In genomic region chr7:116308632-116308991, GRCm38 (mm10) we compare ENCODE assay signal across 8 mouse cellular contexts. TPM values are rescaled to one million over a fixed set of nuclear protein-coding genes. Genes with fewer than 3 reads are reported as not detected.
A peak's percentile ranks its signal among the peaks of the same experiment; 100 is the strongest.
DNase-seq lines count a peak whose midpoint lies in the region; ATAC-seq and TF ChIP-seq lines count a peak whose summit lies in the region.

No protein-coding gene starts in this region.

- peaks cover 51% of the 10 kb centered on the region for H3K4me1 ChIP-seq in hindbrain, embryonic 10.5 days (replicated peaks)
- H3K4me1 ChIP-seq in limb, embryonic 14.5 days (ENCODE audit: control insufficient read depth, insufficient read depth, low read length) = peaks cover 5% of the 10 kb centered on the region; the same call in 1 of the 2 replicates
- peaks cover 14% of the 10 kb centered on the region for H3K4me1 ChIP-seq in olfactory bulb, adult 2 months (ENCODE audit: control insufficient read depth, insufficient read depth, low read length)

- peak overlapping the region; percentile 88 for H3K4me3 ChIP-seq in hindbrain, embryonic 10.5 days
- H3K4me3 ChIP-seq in limb, embryonic 14.5 days (replicated peaks; ENCODE audit: low read length) = peak overlapping the region; percentile 69
- peak overlapping the region; percentile 53 for H3K4me3 ChIP-seq in olfactory bulb, adult 2 months (ENCODE audit: insufficient read depth, low read depth, low read length)

- H3K36me3 ChIP-seq in hindbrain, embryonic 10.5 days = no peaks in the 10 kb centered on the region
- no peaks in the 10 kb centered on the region for H3K36me3 ChIP-seq in limb, embryonic 14.5 days (ENCODE audit: control insufficient read depth, insufficient read depth, low read length)

- H3K9ac ChIP-seq in limb, embryonic 14.5 days (ENCODE audit: low read depth, low read length, severe bottlenecking) = no peak overlapping the region

- ATAC-seq in limb, embryonic 14.5 days (ENCODE audit: low FRiP score, low read depth) = no peak

- no peak for TF ChIP-seq POLR2A in limb, embryonic 14.5 days (IDR thresholded peaks at IDR 0.05; ENCODE audit: borderline replicate concordance, extremely low read depth, insufficient read depth, insufficient read length)
- TF ChIP-seq POLR2A in olfactory bulb, adult 2 months (IDR thresholded peaks at IDR 0.05; ENCODE audit: insufficient read depth, low read depth, low read length) = no peak

- no peak for TF ChIP-seq CTCF in olfactory bulb, adult 2 months (IDR thresholded peaks at IDR 0.05; ENCODE audit: insufficient read depth, low read depth, low read length)

- 4% methylated on average over 16 of the region's 16 CpGs for WGBS in hindbrain, embryonic 10.5 days
- 4% methylated on average over 14 of the region's 16 CpGs for WGBS in limb, embryonic 14.5 days
- 12% methylated on average over 16 of the region's 16 CpGs for WGBS in olfactory bulb, adult 2 months

- peak overlapping the region; percentile 100 for H3K4me2 ChIP-seq in limb, embryonic 14.5 days (replicated peaks; ENCODE audit: low read depth, low read length, severe bottlenecking)

- peak; percentile 60 for DNase-seq in adrenal gland, postnatal 14 days
- DNase-seq in adrenal gland, adult (ENCODE audit: inconsistent age in 2 of 2, low spot score in 1 of 2) = no peak
- peak; percentile 41 for DNase-seq in MN1 (ENCODE audit: low spot score)
- peak; percentile 24 for DNase-seq in hindbrain, embryonic 10.5 days (ENCODE audit: low spot score)
- DNase-seq in limb, embryonic 14.5 days (ENCODE audit: low spot score) = no peak
- DNase-seq in cerebellum, adult 9-11 months = no peak
- no peak for DNase-seq in spleen, postnatal 36 days (ENCODE audit: low spot score in 2 of 2)

- H3K27ac ChIP-seq in hindbrain, embryonic 10.5 days = peak overlapping the region; percentile 92
- no peak overlapping the region for H3K27ac ChIP-seq in limb, embryonic 14.5 days (replicated peaks; ENCODE audit: low read depth, low read length)
- no peak overlapping the region for H3K27ac ChIP-seq in olfactory bulb, adult 2 months (ENCODE audit: insufficient read depth, low read depth, low read length)

- no peaks in the 10 kb centered on the region for H3K9me3 ChIP-seq in hindbrain, embryonic 10.5 days
- no peaks in the 10 kb centered on the region for H3K9me3 ChIP-seq in limb, embryonic 14.5 days (ENCODE audit: control insufficient read depth, low read length)

- peaks cover 9% of the 10 kb centered on the region; the same call in 1 of the 2 replicates for H3K27me3 ChIP-seq in hindbrain, embryonic 10.5 days (ENCODE audit: insufficient read depth, poor library complexity, severe bottlenecking)
- peaks cover 13% of the 10 kb centered on the region for H3K27me3 ChIP-seq in limb, embryonic 14.5 days (ENCODE audit: control insufficient read depth, insufficient read depth, low read length)

RNA-seq across cellular contexts. Expression of gene Plekha7, which starts 0.4 kb away (rescaled TPM):
- total RNA-seq in adrenal gland, postnatal 14 days (2021) = 10.3 and 12.0 TPM in 2 replicates
- polyA plus RNA-seq in hindbrain, embryonic 10.5 days (2016; fragmentation: Nextera tagmentation; extraction: Ambion mirVana) = 20.8 and 22.1 TPM in 2 replicates
- polyA plus RNA-seq in limb, embryonic 14.5 days (2012; rRNA removed) = 12.9 and 14.3 TPM in 2 replicates
- polyA plus RNA-seq in limb, embryonic 14.5 days (2014; fragmentation: Nextera tagmentation; extraction: Ambion mirVana) = 9.2 and 9.9 TPM in 2 replicates
- not detected in 2 replicates for polyA plus RNA-seq in olfactory bulb, adult 2 months (2012; ENCODE audit: insufficient read depth, insufficient read length, low replicate concordance, missing spikeins)

RNA-seq across cellular contexts. Expression of gene Rps13, which starts 25.4 kb away (rescaled TPM):
- 485 and 551 TPM in 2 replicates for total RNA-seq in adrenal gland, postnatal 14 days (2021)
- 814 and 844 TPM in 2 replicates for polyA plus RNA-seq in hindbrain, embryonic 10.5 days (2016; fragmentation: Nextera tagmentation; extraction: Ambion mirVana)
- 952 and 1,380 TPM in 2 replicates for polyA plus RNA-seq in limb, embryonic 14.5 days (2012; rRNA removed)
- polyA plus RNA-seq in limb, embryonic 14.5 days (2014; fragmentation: Nextera tagmentation; extraction: Ambion mirVana) = 930 and 1,010 TPM in 2 replicates
- not detected in 2 replicates for polyA plus RNA-seq in olfactory bulb, adult 2 months (2012; ENCODE audit: insufficient read depth, insufficient read length, low replicate concordance, missing spikeins)

Comparison
In these comparisons a context has a peak if more than half of its experiments do, and no peak if none do; other contexts are left out.
1. DNase-seq: peak in adrenal gland, postnatal 14 days (single experiment), MN1 (single experiment) and hindbrain, embryonic 10.5 days (single experiment); none in adrenal gland, adult (0 of 2), limb, embryonic 14.5 days (single experiment), cerebellum, adult 9-11 months (single experiment) and spleen, postnatal 36 days (0 of 2).
2. RNA of gene Plekha7, which starts 0.4 kb away (polyA plus RNA-seq): 20.8 to 22.1 TPM in hindbrain, embryonic 10.5 days and 9.2 to 14.3 TPM in limb, embryonic 14.5 days; not detected in olfactory bulb, adult 2 months; every median in the first group is over 10 times any median in the second.
3. Peak in every context shown above with its lines, with median percentiles within 50 percentile points of each other: H3K4me3 ChIP-seq.